Mouse (Mus musculus) intestine, postnatal 0 days (tissue): ENCODE measurements around the gene Apoe. TPM values are rescaled to one million over a fixed set of nuclear protein-coding genes. Genes with fewer than 3 reads are reported as not detected.

Experiments
- ATAC-seq: fragments of 200-750 bp; cut with Nextera tagmentation; 2 replicates; pipeline ENCODE4 v1.8.0; 2017; ENCODE audit warnings: mild to moderate bottlenecking, moderate TSS enrichment, moderate library complexity
- H3K27ac ChIP-seq: fragments of 300-500 bp; sonication (generic); 2 replicates; pipeline ENCODE4 v1.5.1; 2014; ENCODE audit warnings: mild to moderate bottlenecking, low read depth, low read length, moderate library complexity
- H3K27me3 ChIP-seq: fragments of 300-500 bp; sonication (generic); replicated peaks from 2 replicates; pipeline ENCODE4 v1.6.1; 2014; ENCODE audit warnings: low read length, mixed read lengths; ENCODE audit not compliant: control insufficient read depth, insufficient read depth
- H3K36me3 ChIP-seq: fragments of 300-500 bp; sonication (generic); 2 replicates; pipeline ENCODE4 v1.6.1; 2014; ENCODE audit warnings: mild to moderate bottlenecking, moderate library complexity; ENCODE audit not compliant: control insufficient read depth, insufficient read depth
- H3K4me1 ChIP-seq: fragments of 300-500 bp; sonication (generic); replicated peaks from 2 replicates; pipeline ENCODE4 v1.6.1; 2014; ENCODE audit warnings: antibody characterized with exemption, low read length, mixed read lengths; ENCODE audit not compliant: control insufficient read depth, insufficient read depth
- H3K4me2 ChIP-seq: fragments of 300-500 bp; sonication (generic); replicated peaks from 2 replicates; pipeline ENCODE4 v1.6.1; 2014; ENCODE audit warnings: low read depth, mild to moderate bottlenecking, moderate library complexity
- H3K4me3 ChIP-seq: fragments of 300-500 bp; sonication (generic); 2 replicates; pipeline ENCODE4 v1.5.1; 2014; ENCODE audit warnings: low read depth, low read length
- H3K9ac ChIP-seq: fragments of 300-500 bp; sonication (generic); 2 replicates; pipeline ENCODE4 v1.6.1; 2014; ENCODE audit warnings: mild to moderate bottlenecking, low read depth, low read length
- H3K9me3 ChIP-seq: fragments of 300-500 bp; sonication (generic); 2 replicates; pipeline ENCODE4 v1.6.1; 2016; ENCODE audit warnings: mixed run types; ENCODE audit not compliant: control insufficient read depth
- CTCF ChIP-seq: sonication (generic); IDR thresholded peaks from 2 replicates; pipeline ENCODE4 v1.5.1; 2016; ENCODE audit warnings: low read depth, mild to moderate bottlenecking, control low read depth, antibody characterized with exemption, moderate library complexity
- WGBS: fragments of 180-500 bp; shearing (Covaris S2); extraction: QIAGEN DNeasy Blood & Tissue Kit; methylation state at CpG from one replicate; pipeline ENCODE4 v1.1.7; 2014; 5-methylcytosine and 5-hydroxymethylcytosine counted together
- polyA plus RNA-seq: library from polyadenylated mRNA; unstranded; fragments of >200 nt; fragmentation: Nextera tagmentation; extraction: Ambion mirVana; gene quantifications from 2 replicates; pipeline ENCODE4 v1.2.1, GENCODE M21; 2015

Apoe gene
- polyA plus RNA-seq, 1 experiment from 2014 or later, result 435 TPM

DNA sequence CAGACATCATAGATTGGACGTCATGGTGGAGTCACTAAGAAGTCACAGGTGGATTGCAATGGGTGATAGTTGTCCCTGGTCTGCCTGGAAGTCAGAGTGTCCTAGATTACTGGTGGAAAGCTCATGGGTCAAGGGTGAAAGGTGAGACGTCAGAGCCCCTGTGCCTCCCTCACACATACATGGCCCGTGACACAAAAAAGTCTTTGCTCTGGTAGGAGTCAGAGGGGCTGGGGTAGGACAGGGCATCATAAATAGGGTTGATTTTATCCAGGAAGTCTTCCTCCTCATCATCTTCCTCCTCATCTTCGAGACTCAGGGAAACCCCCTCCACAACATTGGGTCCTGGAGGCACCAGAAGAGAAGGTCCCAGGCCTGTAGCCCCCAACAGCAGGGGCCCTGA lies 18.4 kb upstream of the Apoe start:
- peaks cover 39% of the 10 kb centered on the region; the same call in 1 of the 2 replicates for H3K36me3 ChIP-seq
- 75% methylated on average over 4 of the region's 4 CpGs for WGBS
- no peaks in the 10 kb centered on the region for H3K9me3 ChIP-seq
- H3K27me3 ChIP-seq, result no peaks in the 10 kb centered on the region
- no peaks in the 10 kb centered on the region; the same call in 1 of the 2 replicates for H3K4me1 ChIP-seq
- ATAC-seq, result no peak
- H3K27ac ChIP-seq, result no peak overlapping the region
- H3K9ac ChIP-seq, result no peak overlapping the region
- TF ChIP-seq CTCF, result no peak
- no peak overlapping the region for H3K4me3 ChIP-seq
- no peak overlapping the region for H3K4me2 ChIP-seq

DNA sequence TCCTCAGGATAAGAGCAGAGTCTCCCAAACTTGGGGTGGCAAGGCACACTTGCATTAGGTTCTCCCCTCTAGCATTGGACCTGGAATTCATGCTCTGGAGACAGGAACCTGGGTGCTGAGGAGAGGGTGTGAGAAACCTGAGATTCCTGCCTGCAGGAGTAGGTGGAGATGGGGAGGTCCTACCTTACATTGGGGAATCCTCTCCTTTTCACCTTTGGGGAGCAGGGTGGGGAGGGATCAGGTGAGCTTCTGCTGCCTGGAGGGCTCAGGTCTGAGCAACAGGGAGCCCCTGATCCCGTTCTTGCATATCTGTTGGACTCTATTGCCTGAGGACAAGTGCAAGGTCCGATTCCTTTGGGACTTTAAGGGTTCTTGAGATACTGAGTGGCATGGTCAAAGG lies 17.8 kb upstream of the Apoe start:
- no peak for ATAC-seq
- H3K4me3 ChIP-seq, result no peak overlapping the region
- WGBS, result 69% methylated on average over 2 of the region's 2 CpGs
- TF ChIP-seq CTCF, result no peak
- H3K4me2 ChIP-seq, result peak overlapping the region; percentile 61; the same call in 1 of the 2 replicates
- H3K27ac ChIP-seq, result no peak overlapping the region
- peaks cover 43% of the 10 kb centered on the region for H3K36me3 ChIP-seq
- H3K27me3 ChIP-seq, result no peaks in the 10 kb centered on the region
- H3K9me3 ChIP-seq, result no peaks in the 10 kb centered on the region
- H3K9ac ChIP-seq, result no peak overlapping the region
- H3K4me1 ChIP-seq, result no peaks in the 10 kb centered on the region; the same call in 1 of the 2 replicates

DNA sequence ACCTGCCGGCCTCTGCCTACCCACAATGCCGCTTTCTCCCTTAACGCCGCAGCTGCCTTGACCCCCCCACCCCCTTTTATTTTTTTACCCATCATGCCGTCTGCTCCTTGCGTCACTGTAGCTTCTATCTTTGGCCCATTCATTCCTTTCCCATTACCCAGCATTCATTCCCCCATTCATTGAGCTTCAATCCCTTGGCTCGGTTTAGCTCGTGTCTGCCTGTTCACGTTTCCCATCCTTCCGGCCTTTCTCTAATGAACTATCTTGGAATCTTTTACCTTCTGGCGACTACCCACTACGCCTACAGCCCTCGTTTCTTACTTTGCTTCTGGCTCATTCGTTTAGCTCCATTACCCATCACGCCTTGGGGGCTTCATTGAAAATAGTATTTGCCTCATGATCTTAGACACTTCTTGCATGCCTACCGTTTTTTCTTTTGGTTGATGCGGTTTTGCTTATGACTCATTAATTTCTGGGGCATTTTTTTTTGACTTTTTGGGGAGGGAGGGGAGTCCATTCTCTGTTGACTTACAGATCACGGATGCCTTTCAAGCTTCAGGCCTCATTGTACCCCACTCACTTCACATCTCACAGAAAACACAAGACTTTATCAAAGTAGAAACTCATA lies 17.2 kb upstream of the Apoe start:
- 5% methylated on average over 18 of the region's 18 CpGs for WGBS
- Histone ChIP-seq H3K4me2 (peak overlapping the region; percentile 61), H3K9me3 (no peaks in the 10 kb centered on the region), H3K27me3 (no peaks in the 10 kb centered on the region), H3K4me3 (peak overlapping the region; percentile 34), H3K4me1 (no peaks in the 10 kb centered on the region; the same call in 1 of the 2 replicates), H3K27ac (peak overlapping the region; percentile 80), H3K9ac (peak overlapping the region; percentile 18), H3K36me3 (peaks cover 43% of the 10 kb centered on the region)
- ATAC-seq, result peak; percentile 44; the same call in 1 of the 2 replicates
- no peak for TF ChIP-seq CTCF

DNA sequence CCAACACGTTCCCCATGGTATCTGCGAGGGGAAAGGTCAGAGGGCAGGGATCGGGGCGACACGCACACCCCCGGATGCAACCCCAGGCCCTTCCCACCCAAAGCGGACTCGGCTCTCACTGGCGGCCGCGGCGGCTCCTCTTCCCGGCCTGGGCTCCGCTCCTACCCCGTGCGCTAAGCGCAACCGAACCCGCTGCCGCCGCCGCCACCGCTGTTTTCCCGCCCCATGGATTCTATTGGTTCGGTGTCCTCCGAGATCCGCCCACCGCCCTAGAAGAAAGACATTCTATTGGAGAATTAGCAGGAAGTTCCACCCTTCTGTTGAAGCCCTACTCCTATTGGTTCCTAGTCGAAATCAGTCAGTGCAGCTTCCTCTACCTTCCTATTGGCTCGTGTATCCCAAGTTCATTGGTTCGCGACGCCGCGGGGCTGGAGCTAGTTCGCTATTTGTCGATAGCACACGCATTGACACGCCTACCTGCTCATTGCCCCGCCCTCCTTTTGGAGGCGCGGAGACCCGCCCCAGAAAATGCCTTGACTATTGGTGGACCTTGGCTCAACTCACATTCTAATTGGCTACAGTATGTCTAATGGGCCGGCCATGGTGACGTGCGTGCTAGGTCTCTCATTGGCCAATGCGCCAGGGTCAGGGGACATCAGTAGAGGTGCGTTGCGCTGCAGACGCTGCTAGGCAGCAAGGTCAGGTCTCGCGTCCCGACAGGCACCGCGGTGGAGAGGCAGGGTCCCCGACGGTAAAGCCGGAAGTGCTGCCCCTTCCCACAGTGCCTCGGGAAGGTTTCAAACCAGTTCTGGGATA lies 16.5 kb upstream of the Apoe start, which contains the start of gene Tomm40:
Gene Tomm40, minus strand, starts transcription at position 200 of the 816 bp plus-strand sequence.
- no peaks in the 10 kb centered on the region for H3K27me3 ChIP-seq

DNA sequence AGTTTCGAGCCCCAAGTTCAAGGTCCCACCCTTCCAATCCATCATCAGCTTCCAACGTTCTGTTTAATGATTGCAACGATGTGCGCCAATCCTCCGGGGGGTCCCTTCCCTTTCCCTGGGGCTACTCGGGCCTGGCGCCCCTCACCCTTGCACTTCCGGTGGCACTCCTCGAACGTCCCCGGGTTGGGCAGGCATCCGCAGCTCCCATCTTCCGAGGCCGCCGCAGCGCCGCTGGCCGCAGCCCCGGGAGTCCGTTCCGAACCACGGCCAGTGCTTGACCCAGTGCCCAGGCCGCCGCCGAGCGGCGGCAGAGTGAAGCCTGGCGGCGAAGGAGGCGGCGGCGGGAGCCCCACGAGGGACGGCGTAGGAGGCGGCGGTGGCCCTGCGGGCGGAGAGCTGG lies 15.8 kb upstream of the Apoe start:
- no peak for TF ChIP-seq CTCF
- ATAC-seq, result peak; percentile 0; the same call in 1 of the 2 replicates
- peak overlapping the region; percentile 80 for H3K4me3 ChIP-seq
- peak overlapping the region; percentile 70 for H3K9ac ChIP-seq
- H3K27me3 ChIP-seq, result no peaks in the 10 kb centered on the region
- no peaks in the 10 kb centered on the region; the same call in 1 of the 2 replicates for H3K4me1 ChIP-seq
- peak overlapping the region; percentile 75 for H3K4me2 ChIP-seq
- H3K36me3 ChIP-seq, result peaks cover 47% of the 10 kb centered on the region
- 0% methylated on average over 39 of the region's 39 CpGs for WGBS
- H3K9me3 ChIP-seq, result no peaks in the 10 kb centered on the region
- H3K27ac ChIP-seq, result peak overlapping the region; percentile 29

More for the DNA sequence above, 16.5 kb upstream of the Apoe start, which contains the start of gene Tomm40:
- Histone ChIP-seq H3K36me3 (peaks cover 47% of the 10 kb centered on the region), H3K9me3 (no peaks in the 10 kb centered on the region), H3K4me2 (peak within 1 kb of the TSS; percentile 75), H3K4me3 (peak within 1 kb of the TSS; percentile 80), H3K9ac (peak within 1 kb of the TSS; percentile 70), H3K4me1 (no peaks in the 10 kb centered on the region; the same call in 1 of the 2 replicates), H3K27ac (peak within 1 kb of the TSS; percentile 80)
- under 1% methylated on average over 48 of the region's 59 CpGs for WGBS
- TF ChIP-seq CTCF, result no peak
- peak; percentile 99 for ATAC-seq

DNA sequence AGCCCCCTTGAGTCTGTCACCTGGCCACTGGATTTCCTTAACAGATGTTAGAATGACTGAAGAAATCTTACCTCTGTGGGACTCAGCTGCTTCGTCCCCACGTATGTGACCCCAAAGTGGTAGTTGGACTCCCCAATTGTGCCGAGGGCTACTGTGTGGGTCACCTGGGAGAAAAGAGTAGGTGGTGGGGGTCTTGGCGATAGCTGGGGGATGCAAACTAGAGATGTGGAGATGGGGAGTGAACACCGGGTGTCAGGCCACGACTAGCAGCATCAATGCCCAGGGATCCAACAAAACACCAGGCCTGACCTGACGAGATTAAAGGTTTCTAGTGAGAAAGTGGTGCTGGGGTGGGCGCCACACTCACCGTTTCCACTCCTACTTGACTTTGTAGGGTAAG lies 14.6 kb upstream of the Apoe start:
- H3K4me3 ChIP-seq, result no peak overlapping the region
- H3K27ac ChIP-seq, result no peak overlapping the region
- H3K9me3 ChIP-seq, result no peaks in the 10 kb centered on the region
- H3K4me2 ChIP-seq, result no peak overlapping the region
- H3K9ac ChIP-seq, result no peak overlapping the region
- ATAC-seq, result no peak
- H3K27me3 ChIP-seq, result no peaks in the 10 kb centered on the region
- TF ChIP-seq CTCF, result no peak
- peaks cover 49% of the 10 kb centered on the region for H3K36me3 ChIP-seq
- no peaks in the 10 kb centered on the region; the same call in 1 of the 2 replicates for H3K4me1 ChIP-seq
- WGBS, result 89% methylated on average over 9 of the region's 9 CpGs
